Mouse (Mus musculus) myocyte (in vitro differentiated cells): ENCODE measurements around the gene Sema6c.

Experiments used
- CEBPB ChIP-seq: IDR thresholded peaks from 2 replicates; pipeline ENCODE4 v1.6.1; 2011; ENCODE audit warnings: mild to moderate bottlenecking, moderate library complexity; ENCODE audit not compliant: poor library complexity, insufficient read depth, severe bottlenecking
- E2F4 ChIP-seq: IDR thresholded peaks from one replicate; pipeline ENCODE4 v1.6.1; 2011; ENCODE audit warnings: mild to moderate bottlenecking, control low read depth, moderate library complexity; ENCODE audit not compliant: insufficient read depth
- MAX ChIP-seq: IDR thresholded peaks from one replicate; pipeline ENCODE4 v1.6.1; 2011; ENCODE audit warnings: low read depth, mild to moderate bottlenecking, control low read depth
- MYOD1 ChIP-seq, 3 experiments: IDR thresholded peaks; one replicate each; pipeline ENCODE4 v1.6.1; 2011; ENCODE audit warnings: control low read depth in 2 of 3, low read depth in 2 of 3, mild to moderate bottlenecking in 2 of 3, moderate library complexity in 1 of 3; ENCODE audit not compliant: insufficient read length in 2 of 3, control insufficient read depth in 1 of 3
- MYOG ChIP-seq, 3 experiments: IDR thresholded peaks; one replicate each; pipeline ENCODE4 v1.6.1; 2011; ENCODE audit warnings: control low read depth in 2 of 3, low read depth in 2 of 3, mild to moderate bottlenecking in 2 of 3; ENCODE audit not compliant: insufficient read length in 2 of 3, control insufficient read depth in 1 of 3, insufficient read depth in 1 of 3
- POLR2A ChIP-seq: IDR thresholded peaks from one replicate; pipeline ENCODE4 v1.6.1; 2011; ENCODE audit warnings: low read depth, mild to moderate bottlenecking, control low read depth, moderate library complexity; ENCODE audit not compliant: insufficient read length
- POLR2AphosphoS2 ChIP-seq: IDR thresholded peaks from one replicate; pipeline ENCODE4 v1.6.1; 2011; ENCODE audit warnings: low read depth, control low read depth; ENCODE audit not compliant: insufficient read length
- SRF ChIP-seq: IDR thresholded peaks from one replicate; pipeline ENCODE4 v1.6.1; 2011; ENCODE audit warnings: low read depth; ENCODE audit not compliant: control insufficient read depth, insufficient read length
- TCF12 ChIP-seq: IDR thresholded peaks from one replicate; pipeline ENCODE4 v1.6.1; 2011; ENCODE audit warnings: mild to moderate bottlenecking, control low read depth; ENCODE audit not compliant: poor library complexity, insufficient read depth, severe bottlenecking
- USF1 ChIP-seq: IDR thresholded peaks from one replicate; pipeline ENCODE4 v1.6.1; 2011; ENCODE audit warnings: low read depth, mild to moderate bottlenecking, control low read depth, moderate library complexity

- TF ChIP-seq POLR2A = no peak
- TF ChIP-seq MYOD1 (IDR thresholded peaks at IDR 0.05; ENCODE audit: control insufficient read depth in 1 of 3, insufficient read length in 2 of 3, low read depth in 2 of 3) = no peak
- TF ChIP-seq TCF12 = no peak
- no peak for TF ChIP-seq SRF
- TF ChIP-seq E2F4 = no peak
- TF ChIP-seq CEBPB = no peak
- no peak for TF ChIP-seq MAX
- TF ChIP-seq POLR2AphosphoS2 = no peak
- TF ChIP-seq USF1 = no peak
- TF ChIP-seq MYOG (IDR thresholded peaks at IDR 0.05; ENCODE audit: control insufficient read depth in 1 of 3, insufficient read depth in 1 of 3, insufficient read length in 2 of 3, low read depth in 2 of 3) = no peak
Observed at GRCm38 (mm10) chr3:95153874-95154273, 6.4 kb upstream of the Sema6c start.
